Mouse (Mus musculus): ENCODE results near the gene Gabrg3. TPM values are rescaled to one million over a fixed set of nuclear protein-coding genes. Genes with fewer than 3 reads are reported as not detected.

Gabrg3 gene
- total and polyA plus RNA-seq, 3 experiments: not detected

GRCm38 (mm10) chr7:56938020-56938419 lies 449.0 kb downstream of the Gabrg3 start:
- no peaks in the 10 kb centered on the region for H3K27me3 ChIP-seq (replicated peaks)
- H3K27ac ChIP-seq (ENCODE audit: insufficient read depth, low read depth): no peak overlapping the region
- no peak overlapping the region for H3K9ac ChIP-seq (ENCODE audit: insufficient read depth, low read depth)
- no peak for TF ChIP-seq RCOR1 (conservative IDR thresholded peaks at IDR 0.05; ENCODE audit: low read depth, low read length)
- TF ChIP-seq ELF1 (IDR thresholded peaks at IDR 0.05; ENCODE audit: low read depth, low read length): no peak
- no peaks in the 10 kb centered on the region for H3K4me1 ChIP-seq (ENCODE audit: control insufficient read depth in 1 of 2, insufficient read depth in 2 of 2)
- H3K4me3 ChIP-seq (replicated peaks in 1 of 3; ENCODE audit: low read depth in 2 of 3, low read length in 2 of 3, poor library complexity in 1 of 3): no peak overlapping the region
- in situ Hi-C loops (cut with MboI; ENCODE audit: low pct_ligation_motif_present, low pct_unique_long_range_greater_than_20kb, low sequenced_read_pairs): no loop called here
- no peak for DNase-seq (ENCODE audit: extremely low read depth)
- no peak overlapping the region for H3K4me2 ChIP-seq (ENCODE audit: insufficient read depth, low read depth, poor library complexity, severe bottlenecking)
- peaks cover 29% of the 10 kb centered on the region for H3K9me3 ChIP-seq (replicated peaks; ENCODE audit: low read length)
- no peaks in the 10 kb centered on the region for H3K79me2 ChIP-seq (replicated peaks; ENCODE audit: control insufficient read depth, extremely low read depth, insufficient read depth, poor library complexity, severe bottlenecking)
- dilution Hi-C loops (cut with MboI; ENCODE audit: extremely low pct_ligation_motif_present, extremely low pct_unique_long_range_greater_than_20kb, low sequenced_read_pairs): no loop called here
- no peaks in the 10 kb centered on the region for H3K36me3 ChIP-seq (replicated peaks in 1 of 2; ENCODE audit: control insufficient read depth in 1 of 2, insufficient read depth in 1 of 2, low read length in 1 of 2)

- H3K27me3 ChIP-seq (replicated peaks): no peaks in the 10 kb centered on the region
- TF ChIP-seq GABPA (IDR thresholded peaks at IDR 0.05; ENCODE audit: insufficient replicate concordance, low read depth, low read length) (no peak), ZMIZ1 (IDR thresholded peaks at IDR 0.05; ENCODE audit: low read depth, low read length) (no peak), E2F4 (IDR thresholded peaks at IDR 0.05; ENCODE audit: insufficient replicate concordance, low read depth, low read length) (no peak), USF1 (IDR thresholded peaks at IDR 0.05; ENCODE audit: low read depth, low read length) (no peak), RCOR1 (conservative IDR thresholded peaks at IDR 0.05; ENCODE audit: low read depth, low read length) (no peak), SIN3A (IDR thresholded peaks at IDR 0.05; ENCODE audit: low read length) (no peak), JUND (conservative IDR thresholded peaks at IDR 0.05; ENCODE audit: low read depth, low read length) (no peak), ZNF384 (IDR thresholded peaks at IDR 0.05; ENCODE audit: low read depth, low read length) (no peak), CHD1 (IDR thresholded peaks at IDR 0.05; ENCODE audit: low read depth, low read length) (no peak), POLR2A (IDR thresholded peaks at IDR 0.05; ENCODE audit: low read depth, low read length) (no peak), MYC (IDR thresholded peaks at IDR 0.05; ENCODE audit: low read depth, low read length) (no peak), MAX (IDR thresholded peaks at IDR 0.05; ENCODE audit: low read length) (no peak), CTCF (conservative IDR thresholded peaks at IDR 0.05 in 1 of 2, IDR thresholded peaks at IDR 0.05 in 1 of 2; ENCODE audit: low read depth in 2 of 2, low read length in 2 of 2) (no peak), NRF1 (IDR thresholded peaks at IDR 0.05; ENCODE audit: low read depth, low read length) (no peak), BHLHE40 (IDR thresholded peaks at IDR 0.05; ENCODE audit: low read depth, low read length) (no peak)
- H3K4me3 ChIP-seq (replicated peaks in 1 of 3; ENCODE audit: low read depth in 2 of 3, low read length in 2 of 3, poor library complexity in 1 of 3): no peak overlapping the region
- peaks cover 38% of the 10 kb centered on the region for H3K9me3 ChIP-seq (replicated peaks; ENCODE audit: low read length)
- H3K79me2 ChIP-seq (replicated peaks; ENCODE audit: control insufficient read depth, extremely low read depth, insufficient read depth, poor library complexity, severe bottlenecking): no peaks in the 10 kb centered on the region
- no peak overlapping the region for H3K27ac ChIP-seq (ENCODE audit: insufficient read depth, low read depth)
- no peak overlapping the region for H3K9ac ChIP-seq (ENCODE audit: insufficient read depth, low read depth)
- in situ Hi-C loops (cut with MboI; ENCODE audit: low pct_ligation_motif_present, low pct_unique_long_range_greater_than_20kb, low sequenced_read_pairs): no loop called here
- no peaks in the 10 kb centered on the region for H3K4me1 ChIP-seq (ENCODE audit: control insufficient read depth in 1 of 2, insufficient read depth in 2 of 2)
- no peak overlapping the region for H3K4me2 ChIP-seq (ENCODE audit: insufficient read depth, low read depth, poor library complexity, severe bottlenecking)
- H3K36me3 ChIP-seq (replicated peaks in 1 of 2; ENCODE audit: control insufficient read depth in 1 of 2, insufficient read depth in 1 of 2, low read length in 1 of 2): no peaks in the 10 kb centered on the region
- dilution Hi-C loops (cut with MboI; ENCODE audit: extremely low pct_ligation_motif_present, extremely low pct_unique_long_range_greater_than_20kb, low sequenced_read_pairs): no loop called here
- DNase-seq (ENCODE audit: extremely low read depth): no peak
Measured at GRCm38 (mm10) chr7:56919499-56919898, 467.5 kb downstream of the Gabrg3 start.

Data from CH12.LX (cell line).